Mouse (Mus musculus) induced T-regulatory cell, adult 2 months (primary cell): Measurements from ENCODE around the gene Cdh23.
"Not testable (repeated sequence)": the region's sequence is repeated elsewhere in the genome, so short reads cannot be mapped to it uniquely, and the experiment has no call there.

Experiments
- DNase-seq: peaks from one replicate; pipeline ENCODE4 v3.0.0-alpha.2; 2012; ENCODE audit warnings: low read depth

The Cdh23 gene

GRCm38 (mm10) chr10:60696390-60696789, at the start of gene Cdh23:
Cdh23 (minus strand) TSS chr10:60696490.
- no peak for DNase-seq

GRCm38 (mm10) chr10:60744543-60745290, 48.4 kb upstream of the Cdh23 start:
- peak; percentile 16 for DNase-seq

GRCm38 (mm10) chr10:60743681-60744080, 47.4 kb upstream of the Cdh23 start:
- DNase-seq: no peak

- no peak for DNase-seq
Measured at GRCm38 (mm10) chr10:60742942-60743341, 46.7 kb upstream of the Cdh23 start.

- DNase-seq: not testable (repeated sequence)
Measured at GRCm38 (mm10) chr10:60742296-60742695, 46.0 kb upstream of the Cdh23 start.

GRCm38 (mm10) chr10:60741435-60741834, 45.1 kb upstream of the Cdh23 start:
- no peak for DNase-seq

- no peak for DNase-seq
Measured at GRCm38 (mm10) chr10:60739619-60740363, 43.5 kb upstream of the Cdh23 start.

- DNase-seq: no peak
Measured at GRCm38 (mm10) chr10:60737886-60738640, 41.8 kb upstream of the Cdh23 start.

- DNase-seq: no peak
Measured at GRCm38 (mm10) chr10:60737169-60737728, 41.0 kb upstream of the Cdh23 start.

- no peak for DNase-seq
Measured at GRCm38 (mm10) chr10:60735737-60736136, 39.4 kb upstream of the Cdh23 start.

- DNase-seq: no peak
Measured at GRCm38 (mm10) chr10:60733471-60733870, 37.2 kb upstream of the Cdh23 start.

- no peak for DNase-seq
Measured at GRCm38 (mm10) chr10:60732397-60732861, 36.1 kb upstream of the Cdh23 start.

- DNase-seq: no peak
Measured at GRCm38 (mm10) chr10:60731742-60732141, 35.5 kb upstream of the Cdh23 start.

GRCm38 (mm10) chr10:60727301-60727700, 31.0 kb upstream of the Cdh23 start:
- DNase-seq: no peak

GRCm38 (mm10) chr10:60726896-60727295, 30.6 kb upstream of the Cdh23 start:
- no peak for DNase-seq

GRCm38 (mm10) chr10:60724496-60724895, 28.2 kb upstream of the Cdh23 start:
- DNase-seq: no peak

GRCm38 (mm10) chr10:60723345-60723744, 27.1 kb upstream of the Cdh23 start:
- no peak for DNase-seq

- DNase-seq: no peak
Measured at GRCm38 (mm10) chr10:60721640-60722039, 25.4 kb upstream of the Cdh23 start.

GRCm38 (mm10) chr10:60720461-60720860, 24.2 kb upstream of the Cdh23 start:
- DNase-seq: no peak

GRCm38 (mm10) chr10:60718491-60718890, 22.2 kb upstream of the Cdh23 start:
- DNase-seq: no peak

GRCm38 (mm10) chr10:60716449-60716848, 20.2 kb upstream of the Cdh23 start:
- DNase-seq: no peak

- not testable (repeated sequence) for DNase-seq
Measured at GRCm38 (mm10) chr10:60712299-60712698, 16.0 kb upstream of the Cdh23 start.
